Mouse (Mus musculus) heart, adult 2 months (tissue): ENCODE data around the gene Harbi1. TPM values are rescaled to one million over a fixed set of nuclear protein-coding genes. Genes with fewer than 3 reads are reported as not detected.
"Not testable (repeated sequence)": the region's sequence is repeated elsewhere in the genome, so short reads cannot be mapped to it uniquely, and the experiment has no call there.

Source experiments
- DNase-seq, 2 experiments: peaks; one replicate each; pipeline ENCODE4 v3.0.0; 2021
- H3K27ac ChIP-seq: fragments of 200-600 bp; 2 replicates; pipeline ENCODE4 v1.8.1; 2022
- H3K27me3 ChIP-seq: fragments of 200-500 bp; 2 replicates; pipeline ENCODE4 v1.6.1; 2012; ENCODE audit warnings: mild to moderate bottlenecking, low read length, inconsistent platforms, mixed read lengths; ENCODE audit not compliant: control insufficient read depth, insufficient read depth
- H3K36me3 ChIP-seq: fragments of 200-500 bp; 2 replicates; pipeline ENCODE4 v1.6.1; 2012; ENCODE audit warnings: low read length, inconsistent platforms; ENCODE audit not compliant: control insufficient read depth, insufficient read depth
- H3K4me1 ChIP-seq: fragments of 200-500 bp; 2 replicates; pipeline ENCODE4 v1.6.1; 2011; ENCODE audit warnings: low read length; ENCODE audit not compliant: control insufficient read depth, insufficient read depth
- H3K4me3 ChIP-seq: fragments of 200-600 bp; 2 replicates; pipeline ENCODE4 v1.8.1; 2022
- H3K79me2 ChIP-seq: fragments of 200-500 bp; replicated peaks from 2 replicates; pipeline ENCODE4 v1.6.1; 2012; ENCODE audit warnings: mild to moderate bottlenecking, inconsistent platforms, low read length, moderate library complexity, mixed read lengths; ENCODE audit not compliant: control insufficient read depth, insufficient read depth
- H3K9ac ChIP-seq: fragments of 200-500 bp; 2 replicates; pipeline ENCODE4 v1.6.1; 2012; ENCODE audit warnings: low read depth, mild to moderate bottlenecking, control low read depth, inconsistent platforms, low read length, mixed read lengths
- CTCF ChIP-seq: fragments of 200-600 bp; IDR thresholded peaks from 2 replicates; pipeline ENCODE4 v1.8.1; 2022; ENCODE audit warnings: antibody characterized with exemption, mild to moderate bottlenecking, moderate library complexity
- EP300 ChIP-seq: fragments of 200-500 bp; IDR thresholded peaks from 2 replicates; pipeline ENCODE4 v1.6.1; 2011; ENCODE audit warnings: low read depth, low read length, control low read depth; ENCODE audit not compliant: insufficient read depth
- POLR2A ChIP-seq: fragments of 200-500 bp; IDR thresholded peaks from 2 replicates; pipeline ENCODE4 v1.6.1; 2011; ENCODE audit warnings: mild to moderate bottlenecking, low read depth, low read length, control low read depth; ENCODE audit not compliant: insufficient read depth
- WGBS: fragments of 180-500 bp; shearing (Covaris S2); methylation state at CpG from one replicate; pipeline ENCODE4 v1.1.7; 2018; 5-methylcytosine and 5-hydroxymethylcytosine counted together
- intact Hi-C: fragments of 180-260 bp; cut with DNase I; formaldehyde crosslinking; loops from one replicate; pipeline ENCODE4 v1.15.1; 2025
- polyA plus RNA-seq: library from polyadenylated mRNA; depleted of rRNA; stranded (reverse); fragments of >200 nt; gene quantifications from 2 replicates; pipeline ENCODE4 v1.2.3, GENCODE M21; 2012
- total RNA-seq, 2 experiments: library from RNA; stranded (reverse); gene quantifications; 2 replicates each; pipeline ENCODE4 v1.2.3; 2021

Harbi1 gene
- total and polyA plus RNA-seq, 3 experiments: 3.2 to 8.5 (median 7.1) TPM

- no peak for DNase-seq
- H3K4me1 ChIP-seq: no peaks in the 10 kb centered on the region
- no peak overlapping the region for H3K27ac ChIP-seq
- no peak overlapping the region for H3K9ac ChIP-seq
- no peaks in the 10 kb centered on the region for H3K27me3 ChIP-seq
- intact Hi-C loops: no loop called here
- no peak overlapping the region for H3K4me3 ChIP-seq
- H3K36me3 ChIP-seq: no peaks in the 10 kb centered on the region
- 71% methylated on average over 6 of the region's 6 CpGs for WGBS
- TF ChIP-seq CTCF (no peak), EP300 (no peak), POLR2A (no peak)
- H3K79me2 ChIP-seq: no peaks in the 10 kb centered on the region
Observed at GRCm38 (mm10) chr2:91718276-91718675, 7.6 kb downstream of the Harbi1 start.

- Histone ChIP-seq H3K9ac (no peak overlapping the region), H3K27me3 (no peaks in the 10 kb centered on the region), H3K4me1 (no peaks in the 10 kb centered on the region), H3K4me3 (no peak overlapping the region), H3K27ac (no peak overlapping the region), H3K79me2 (no peaks in the 10 kb centered on the region), H3K36me3 (no peaks in the 10 kb centered on the region)
- WGBS: 47% methylated on average over 4 of the region's 4 CpGs
- TF ChIP-seq EP300: no peak
- intact Hi-C loops: no loop called here
- DNase-seq: no peak
Observed at GRCm38 (mm10) chr2:91723382-91723781, 12.7 kb downstream of the Harbi1 start.

GRCm38 (mm10) chr2:91723951-91724350 is 13.3 kb downstream of the Harbi1 start:
- no peaks in the 10 kb centered on the region for H3K79me2 ChIP-seq
- TF ChIP-seq CTCF (no peak), POLR2A (no peak), EP300 (no peak)
- H3K36me3 ChIP-seq: no peaks in the 10 kb centered on the region
- H3K27ac ChIP-seq: no peak overlapping the region
- no peaks in the 10 kb centered on the region for H3K4me1 ChIP-seq
- intact Hi-C loops: no loop called here
- no peak overlapping the region for H3K9ac ChIP-seq
- DNase-seq: no peak
- no peak overlapping the region for H3K4me3 ChIP-seq
- H3K27me3 ChIP-seq: no peaks in the 10 kb centered on the region

GRCm38 (mm10) chr2:91724716-91725115 is 14.1 kb downstream of the Harbi1 start:
- no peak overlapping the region for H3K4me3 ChIP-seq
- no peak overlapping the region for H3K9ac ChIP-seq
- H3K79me2 ChIP-seq: no peaks in the 10 kb centered on the region
- intact Hi-C loops: no loop called here
- H3K4me1 ChIP-seq: no peaks in the 10 kb centered on the region
- no peaks in the 10 kb centered on the region for H3K27me3 ChIP-seq
- no peak for TF ChIP-seq CTCF
- TF ChIP-seq EP300: no peak
- no peak for TF ChIP-seq POLR2A
- H3K36me3 ChIP-seq: no peaks in the 10 kb centered on the region
- 57% methylated on average over 2 of the region's 2 CpGs for WGBS
- no peak overlapping the region for H3K27ac ChIP-seq
- no peak for DNase-seq

GRCm38 (mm10) chr2:91725476-91725875 is 14.8 kb downstream of the Harbi1 start:
- H3K9ac ChIP-seq, H3K79me2 ChIP-seq, H3K27ac ChIP-seq, H3K4me3 ChIP-seq, DNase-seq, H3K4me1 ChIP-seq, H3K27me3 ChIP-seq, H3K36me3 ChIP-seq, intact Hi-C loops: not testable (repeated sequence)
- WGBS: 31% methylated on average over 4 of the region's 4 CpGs

GRCm38 (mm10) chr2:91727011-91727410 is 16.4 kb downstream of the Harbi1 start:
- Histone ChIP-seq H3K4me3 (no peak overlapping the region), H3K4me1 (no peaks in the 10 kb centered on the region), H3K27ac (no peak overlapping the region), H3K36me3 (no peaks in the 10 kb centered on the region), H3K79me2 (peaks cover 5% of the 10 kb centered on the region), H3K9ac (no peak overlapping the region), H3K27me3 (no peaks in the 10 kb centered on the region)
- WGBS: 79% methylated on average over 3 of the region's 3 CpGs
- DNase-seq: no peak
- TF ChIP-seq CTCF (no peak), POLR2A (no peak), EP300 (no peak)
- intact Hi-C loops: no loop called here

- no peaks in the 10 kb centered on the region for H3K36me3 ChIP-seq
- DNase-seq: no peak
- no peaks in the 10 kb centered on the region for H3K27me3 ChIP-seq
- H3K4me1 ChIP-seq: no peaks in the 10 kb centered on the region
- H3K9ac ChIP-seq: no peak overlapping the region
- H3K4me3 ChIP-seq: peak overlapping the region; percentile 83
- H3K27ac ChIP-seq: peak overlapping the region; percentile 93
- H3K79me2 ChIP-seq: peaks cover 5% of the 10 kb centered on the region
- intact Hi-C loops: no loop called here
- 17% methylated on average over 4 of the region's 4 CpGs for WGBS
- TF ChIP-seq CTCF: no peak
- no peak for TF ChIP-seq EP300
- no peak for TF ChIP-seq POLR2A
Observed at GRCm38 (mm10) chr2:91729571-91729970, 18.9 kb downstream of the Harbi1 start.
